Mouse (Mus musculus) layer of hippocampus, adult 18-20 months (tissue): ENCODE data around the gene Fzd7. TPM values are rescaled to one million over a fixed set of nuclear protein-coding genes. Genes with fewer than 3 reads are reported as not detected.
"Not testable (repeated sequence)": the region's sequence is repeated elsewhere in the genome, so short reads cannot be mapped to it uniquely, and the experiment has no call there.

Experiments used
- DNase-seq, 2 experiments: peaks; one replicate each; pipeline ENCODE4 v3.0.0; 2022; ENCODE audit warnings: low spot score in 2 of 2
- long read RNA-seq: library from polyadenylated mRNA; stranded (forward); transcript quantifications from one replicate; pipeline ENCODE4 v2.0.0, GENCODE M21; 2021
- total RNA-seq, 2 experiments: library from RNA; stranded (reverse); gene quantifications; 2 replicates each; pipeline ENCODE4 v1.2.3; 2021

The Fzd7 gene
- total RNA-seq = 1 to 10 TPM; 8.4 to 9.0 TPM
- long read RNA-seq, full-length matches to known transcripts = 8 of 8 reads
- long read RNA-seq, partial matches to known transcripts = 0 of 8 reads
- long read RNA-seq, other reads (novel, unspliced or antisense) = 0 of 8 reads

GRCm38 (mm10) chr1:59482331-59482695 is at the start of gene Fzd7:
Fzd7 (plus strand) TSS chr1:59482424.
- DNase-seq = no peak

- no peak for DNase-seq
Measured at GRCm38 (mm10) chr1:59433296-59433695, 48.9 kb upstream of the Fzd7 start.

GRCm38 (mm10) chr1:59434071-59434470 is 48.2 kb upstream of the Fzd7 start:
- DNase-seq = no peak

GRCm38 (mm10) chr1:59435270-59435669 is 47.0 kb upstream of the Fzd7 start:
- no peak for DNase-seq

GRCm38 (mm10) chr1:59436321-59436720 is 45.9 kb upstream of the Fzd7 start:
- no peak for DNase-seq

- DNase-seq = no peak
Measured at GRCm38 (mm10) chr1:59437927-59438326, 44.3 kb upstream of the Fzd7 start.

GRCm38 (mm10) chr1:59438330-59438729 is 43.9 kb upstream of the Fzd7 start:
- DNase-seq = no peak

GRCm38 (mm10) chr1:59439252-59439651 is 43.0 kb upstream of the Fzd7 start:
- no peak for DNase-seq

GRCm38 (mm10) chr1:59439941-59440340 is 42.3 kb upstream of the Fzd7 start:
- no peak for DNase-seq

- DNase-seq = not testable (repeated sequence)
Measured at GRCm38 (mm10) chr1:59442721-59443120, 39.5 kb upstream of the Fzd7 start.

- no peak for DNase-seq
Measured at GRCm38 (mm10) chr1:59444127-59444660, 38.0 kb upstream of the Fzd7 start.

- DNase-seq = no peak
Measured at GRCm38 (mm10) chr1:59445242-59445641, 37.0 kb upstream of the Fzd7 start.

GRCm38 (mm10) chr1:59448497-59449270 is 33.5 kb upstream of the Fzd7 start:
- DNase-seq = no peak

- no peak for DNase-seq
Measured at GRCm38 (mm10) chr1:59449423-59449822, 32.8 kb upstream of the Fzd7 start.

- no peak for DNase-seq
Measured at GRCm38 (mm10) chr1:59450896-59451295, 31.3 kb upstream of the Fzd7 start.

- no peak for DNase-seq
Measured at GRCm38 (mm10) chr1:59451584-59451983, 30.6 kb upstream of the Fzd7 start.

GRCm38 (mm10) chr1:59456825-59457224 is 25.4 kb upstream of the Fzd7 start:
- no peak for DNase-seq

GRCm38 (mm10) chr1:59457873-59458272 is 24.4 kb upstream of the Fzd7 start:
- DNase-seq = no peak

GRCm38 (mm10) chr1:59458886-59459285 is 23.3 kb upstream of the Fzd7 start:
- no peak for DNase-seq

GRCm38 (mm10) chr1:59464696-59465639 is 17.3 kb upstream of the Fzd7 start:
- no peak for DNase-seq

GRCm38 (mm10) chr1:59465640-59466008 is 16.6 kb upstream of the Fzd7 start:
- no peak for DNase-seq

GRCm38 (mm10) chr1:59469170-59469569 is 13.1 kb upstream of the Fzd7 start:
- DNase-seq = no peak
